Mouse (Mus musculus) forebrain, embryonic 16.5 days (tissue): ENCODE results near the gene Wdr5. TPM values are rescaled to one million over a fixed set of nuclear protein-coding genes. Genes with fewer than 3 reads are reported as not detected.

ENCODE experiments used
- ATAC-seq: fragments of 200-750 bp; cut with Nextera tagmentation; 2 replicates; pipeline ENCODE4 v1.8.0; 2017; ENCODE audit warnings: mild to moderate bottlenecking, moderate library complexity
- H3K27ac ChIP-seq: fragments of 300-500 bp; sonication (generic); 2 replicates; pipeline ENCODE4 v1.5.1; 2014; ENCODE audit warnings: low read length, control low read depth
- H3K27me3 ChIP-seq: fragments of 300-500 bp; sonication (generic); replicated peaks from 2 replicates; pipeline ENCODE4 v1.6.1; 2014; ENCODE audit warnings: low read length; ENCODE audit not compliant: control insufficient read depth, insufficient read depth
- H3K36me3 ChIP-seq: fragments of 300-500 bp; sonication (generic); 2 replicates; pipeline ENCODE4 v1.6.1; 2014; ENCODE audit not compliant: control insufficient read depth, insufficient read depth
- H3K4me1 ChIP-seq: fragments of 300-500 bp; sonication (generic); replicated peaks from 2 replicates; pipeline ENCODE4 v1.6.1; 2014; ENCODE audit warnings: low read length; ENCODE audit not compliant: control insufficient read depth, insufficient read depth
- H3K4me2 ChIP-seq: fragments of 300-500 bp; sonication (generic); 2 replicates; pipeline ENCODE4 v1.6.1; 2014; ENCODE audit warnings: mild to moderate bottlenecking, low read length, control low read depth
- H3K4me3 ChIP-seq: fragments of 300-500 bp; sonication (generic); replicated peaks from 2 replicates; pipeline ENCODE4 v1.5.1; 2014; ENCODE audit warnings: mild to moderate bottlenecking, low read length, control low read depth
- H3K9ac ChIP-seq: fragments of 300-500 bp; sonication (generic); replicated peaks from 2 replicates; pipeline ENCODE4 v1.6.1; 2014; ENCODE audit warnings: low read depth, low read length, control low read depth
- H3K9me3 ChIP-seq: fragments of 300-500 bp; sonication (generic); 2 replicates; pipeline ENCODE4 v1.6.1; 2016; ENCODE audit warnings: low read length; ENCODE audit not compliant: control insufficient read depth
- WGBS: fragments of 180-500 bp; shearing (Covaris S2); extraction: QIAGEN DNeasy Blood & Tissue Kit; methylation state at CpG from one replicate; pipeline ENCODE4 v1.1.7; 2014; 5-methylcytosine and 5-hydroxymethylcytosine counted together
- polyA plus RNA-seq: library from polyadenylated mRNA; unstranded; fragments of >200 nt; fragmentation: Nextera tagmentation; extraction: Ambion mirVana; gene quantifications from 2 replicates; pipeline ENCODE4 v1.2.1, GENCODE M21; 2015

Wdr5 gene
- polyA plus RNA-seq, 1 experiment from 2014 or later = 51.8 TPM

GRCm38 (mm10) chr2:27556921-27557320 is 42.0 kb downstream of the Wdr5 start:
- Histone ChIP-seq H3K36me3 (no peaks in the 10 kb centered on the region), H3K9ac (no peak overlapping the region), H3K27ac (no peak overlapping the region), H3K4me3 (no peak overlapping the region), H3K4me1 (no peaks in the 10 kb centered on the region), H3K27me3 (no peaks in the 10 kb centered on the region; the same call in 1 of the 2 replicates), H3K9me3 (no peaks in the 10 kb centered on the region), H3K4me2 (no peak overlapping the region)
- no peak for ATAC-seq
- 80% methylated on average over 6 of the region's 6 CpGs for WGBS

- Histone ChIP-seq H3K9ac (no peak overlapping the region), H3K27me3 (peaks cover 5% of the 10 kb centered on the region; the same call in 1 of the 2 replicates), H3K4me2 (no peak overlapping the region), H3K36me3 (no peaks in the 10 kb centered on the region), H3K27ac (no peak overlapping the region), H3K4me1 (no peaks in the 10 kb centered on the region), H3K4me3 (no peak overlapping the region), H3K9me3 (no peaks in the 10 kb centered on the region)
- WGBS = 84% methylated on average over 7 of the region's 7 CpGs
- no peak for ATAC-seq
Measured at GRCm38 (mm10) chr2:27560708-27561123, 45.8 kb downstream of the Wdr5 start.

- H3K9me3 ChIP-seq = no peaks in the 10 kb centered on the region
- 74% methylated on average over 1 of the region's 1 CpGs for WGBS
- H3K4me1 ChIP-seq = no peaks in the 10 kb centered on the region
- no peak overlapping the region for H3K9ac ChIP-seq
- no peak overlapping the region for H3K4me3 ChIP-seq
- ATAC-seq = no peak
- H3K27me3 ChIP-seq = peaks cover 6% of the 10 kb centered on the region; the same call in 1 of the 2 replicates
- H3K4me2 ChIP-seq = no peak overlapping the region
- no peaks in the 10 kb centered on the region for H3K36me3 ChIP-seq
- no peak overlapping the region for H3K27ac ChIP-seq
Measured at GRCm38 (mm10) chr2:27561159-27561558, 46.2 kb downstream of the Wdr5 start.

GRCm38 (mm10) chr2:27561829-27562228 is 46.9 kb downstream of the Wdr5 start:
- Histone ChIP-seq H3K9ac (no peak overlapping the region), H3K36me3 (no peaks in the 10 kb centered on the region), H3K9me3 (no peaks in the 10 kb centered on the region), H3K4me3 (no peak overlapping the region), H3K27ac (no peak overlapping the region), H3K4me2 (no peak overlapping the region), H3K27me3 (peaks cover 6% of the 10 kb centered on the region), H3K4me1 (no peaks in the 10 kb centered on the region)
- ATAC-seq = no peak
- 89% methylated on average over 3 of the region's 3 CpGs for WGBS

- Histone ChIP-seq H3K27ac (no peak overlapping the region), H3K9me3 (no peaks in the 10 kb centered on the region), H3K9ac (no peak overlapping the region), H3K27me3 (peaks cover 19% of the 10 kb centered on the region), H3K4me2 (no peak overlapping the region), H3K36me3 (no peaks in the 10 kb centered on the region), H3K4me3 (no peak overlapping the region), H3K4me1 (no peaks in the 10 kb centered on the region)
- ATAC-seq = no peak
- WGBS = 83% methylated on average over 9 of the region's 9 CpGs
Measured at GRCm38 (mm10) chr2:27563641-27564148, 48.7 kb downstream of the Wdr5 start.

- Histone ChIP-seq H3K27ac (no peak overlapping the region), H3K36me3 (no peaks in the 10 kb centered on the region), H3K9ac (no peak overlapping the region), H3K4me1 (no peaks in the 10 kb centered on the region), H3K9me3 (no peaks in the 10 kb centered on the region), H3K4me2 (no peak overlapping the region), H3K27me3 (peaks cover 27% of the 10 kb centered on the region), H3K4me3 (no peak overlapping the region)
- no peak for ATAC-seq
- WGBS = 94% methylated on average over 4 of the region's 4 CpGs
Measured at GRCm38 (mm10) chr2:27564694-27565093, 49.7 kb downstream of the Wdr5 start.

- no peak overlapping the region for H3K4me3 ChIP-seq
- no peak overlapping the region for H3K9ac ChIP-seq
- H3K9me3 ChIP-seq = no peaks in the 10 kb centered on the region
- H3K27me3 ChIP-seq = peaks cover 27% of the 10 kb centered on the region
- no peaks in the 10 kb centered on the region for H3K36me3 ChIP-seq
- 63% methylated on average over 12 of the region's 12 CpGs for WGBS
- ATAC-seq = no peak
- H3K4me1 ChIP-seq = no peaks in the 10 kb centered on the region
- H3K4me2 ChIP-seq = no peak overlapping the region
- H3K27ac ChIP-seq = no peak overlapping the region
Measured at GRCm38 (mm10) chr2:27565316-27566103, 50.6 kb downstream of the Wdr5 start.

- Histone ChIP-seq H3K27ac (no peak overlapping the region), H3K4me2 (no peak overlapping the region), H3K4me3 (no peak overlapping the region), H3K36me3 (no peaks in the 10 kb centered on the region), H3K9me3 (no peaks in the 10 kb centered on the region), H3K4me1 (peaks cover 18% of the 10 kb centered on the region), H3K27me3 (peaks cover 31% of the 10 kb centered on the region), H3K9ac (no peak overlapping the region)
- no peak for ATAC-seq
- WGBS = 39% methylated on average over 5 of the region's 5 CpGs
Measured at GRCm38 (mm10) chr2:27570856-27571255, 55.9 kb downstream of the Wdr5 start.

GRCm38 (mm10) chr2:27572261-27572793 is 57.4 kb downstream of the Wdr5 start:
- H3K9ac ChIP-seq = 0 out of 2 replicates have a peak overlapping the region, but pooled peaks have one; percentile 3
- no peaks in the 10 kb centered on the region for H3K9me3 ChIP-seq
- H3K36me3 ChIP-seq = no peaks in the 10 kb centered on the region
- H3K27me3 ChIP-seq = peaks cover 31% of the 10 kb centered on the region
- peak overlapping the region; percentile 23 for H3K4me3 ChIP-seq
- ATAC-seq = peak; percentile 43
- H3K4me2 ChIP-seq = peak overlapping the region; percentile 55
- peak overlapping the region; percentile 69 for H3K27ac ChIP-seq
- 31% methylated on average over 8 of the region's 8 CpGs for WGBS
- peaks cover 18% of the 10 kb centered on the region for H3K4me1 ChIP-seq
